Mouse (Mus musculus): ENCODE data around the gene Hcfc2.

DNA sequence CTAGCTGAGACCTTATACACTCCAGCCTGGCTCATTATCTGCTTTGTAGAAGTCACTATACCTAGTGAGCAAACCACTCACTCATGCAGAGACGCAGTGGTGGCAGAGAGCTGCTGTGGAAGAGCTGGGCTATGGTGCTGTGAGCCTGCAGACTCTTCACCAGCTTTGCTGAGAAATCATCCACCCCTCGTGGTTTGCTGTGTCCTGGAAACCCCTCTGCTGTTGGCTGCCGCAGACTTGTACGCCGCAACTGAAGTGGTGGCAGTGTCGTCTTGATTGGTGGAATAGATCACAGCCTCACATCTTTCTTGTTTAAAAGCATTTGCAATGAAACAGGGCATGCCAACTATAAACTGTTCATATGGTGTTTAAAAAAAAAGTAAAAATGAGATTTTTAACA, 48.3 kb downstream of the Hcfc2 start:
- no peak for TF ChIP-seq CTCF (IDR thresholded peaks at IDR 0.05; ENCODE audit: borderline replicate concordance, control insufficient read depth, extremely low read depth, insufficient read depth, low read length, poor library complexity)
- TF ChIP-seq POLR2A (IDR thresholded peaks at IDR 0.05; ENCODE audit: control insufficient read depth, extremely low read depth, insufficient read depth, low read length, poor library complexity): no peak
